Mouse (Mus musculus) adrenal gland, postnatal 25 days (tissue): ENCODE measurements at regions not wholly inside any gene's neighbourhood (a gene's known extent, or its start where the extent isn't known, plus 50 kb on each side); places are given as distances from the start of the nearest gene placed in this dataset.

Source experiments
- DNase-seq: peaks from one replicate; pipeline ENCODE4 v3.0.0; 2021; ENCODE audit warnings: mixed read lengths

DNA sequence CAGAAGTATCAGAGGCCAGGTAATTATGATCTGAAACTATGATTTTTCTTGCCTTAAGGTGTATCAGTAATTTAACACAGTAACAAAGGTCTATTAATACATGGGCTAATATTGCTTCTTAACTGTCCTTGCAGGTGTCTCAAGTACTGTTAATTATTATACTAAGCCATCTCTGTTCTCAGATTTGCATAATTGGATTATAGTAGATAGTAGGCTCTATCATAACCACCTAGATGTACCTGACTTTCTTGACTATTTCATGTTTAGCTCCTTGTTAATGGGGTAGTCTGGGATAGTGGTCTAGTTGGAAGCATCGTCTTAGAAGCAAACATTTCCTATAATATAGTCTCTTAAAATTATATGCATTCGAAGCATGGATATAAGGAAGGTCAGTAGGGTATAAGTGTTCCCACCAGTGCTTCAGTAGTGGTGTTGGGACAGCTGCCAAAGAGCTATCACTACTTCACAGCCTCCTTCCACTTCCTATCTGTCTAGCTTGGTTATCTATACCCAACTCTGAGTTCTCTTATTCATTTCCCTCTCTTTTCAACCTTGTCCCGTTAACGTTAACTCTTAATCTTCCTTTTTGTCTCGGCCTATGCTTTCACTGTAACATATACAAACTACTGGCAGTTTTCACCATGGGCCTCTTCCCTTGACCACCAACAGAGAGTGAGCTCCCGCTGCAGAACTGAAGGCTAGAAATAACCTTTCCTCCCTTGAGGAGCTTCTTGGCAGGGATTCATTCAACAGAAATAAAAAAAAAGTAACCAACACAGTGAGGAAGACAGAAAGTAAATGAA is 630.9 kb upstream of the Lcorl start:
- no peak for DNase-seq

DNA sequence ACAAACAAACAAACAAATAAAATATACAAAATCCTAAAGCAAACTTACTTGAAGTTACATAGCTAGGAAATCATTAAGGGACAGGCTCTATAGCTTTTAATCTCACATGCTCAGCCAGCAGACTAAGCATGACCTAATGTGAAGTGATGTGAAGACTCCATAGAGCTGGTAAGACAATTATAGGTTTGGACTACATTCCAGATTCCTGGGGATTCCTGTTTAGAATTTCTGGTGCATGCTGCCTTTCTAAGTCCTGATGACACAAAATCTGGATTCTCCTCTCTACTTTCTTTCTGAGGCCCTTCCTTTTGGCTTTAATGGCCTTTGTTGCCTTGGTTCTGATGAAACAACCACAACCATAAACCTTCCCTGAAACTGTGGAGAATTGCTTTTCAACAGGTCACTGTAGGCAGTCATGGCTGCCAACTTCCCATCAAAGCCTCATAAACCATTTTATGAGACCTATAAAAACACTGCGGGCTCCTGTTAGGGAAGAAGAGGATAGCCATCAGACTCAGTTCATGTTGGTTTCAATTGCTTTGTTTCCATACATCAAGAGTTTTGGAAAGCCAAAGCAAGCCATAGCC is 629.4 kb upstream of the Lcorl start:
- DNase-seq = no peak

DNA sequence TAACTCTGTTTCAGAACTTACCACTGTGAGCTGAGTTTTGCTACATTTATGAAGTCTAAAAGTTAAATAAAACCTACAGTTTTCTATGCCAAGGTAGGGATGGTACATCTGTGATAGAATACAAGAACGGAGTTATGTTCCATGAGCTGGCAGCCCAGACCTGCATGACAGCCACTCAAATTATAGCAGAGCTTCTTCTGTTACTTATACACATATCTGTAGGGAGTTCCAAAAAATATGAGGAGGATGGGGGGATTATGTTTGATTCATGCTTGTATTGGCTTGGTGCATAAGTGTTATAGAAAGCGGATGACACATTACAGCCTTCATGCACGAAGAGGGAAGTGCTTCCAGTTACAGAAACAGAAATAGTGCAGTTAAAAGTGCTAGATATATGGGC is 598.9 kb upstream of the Lcorl start:
- no peak for DNase-seq

DNA sequence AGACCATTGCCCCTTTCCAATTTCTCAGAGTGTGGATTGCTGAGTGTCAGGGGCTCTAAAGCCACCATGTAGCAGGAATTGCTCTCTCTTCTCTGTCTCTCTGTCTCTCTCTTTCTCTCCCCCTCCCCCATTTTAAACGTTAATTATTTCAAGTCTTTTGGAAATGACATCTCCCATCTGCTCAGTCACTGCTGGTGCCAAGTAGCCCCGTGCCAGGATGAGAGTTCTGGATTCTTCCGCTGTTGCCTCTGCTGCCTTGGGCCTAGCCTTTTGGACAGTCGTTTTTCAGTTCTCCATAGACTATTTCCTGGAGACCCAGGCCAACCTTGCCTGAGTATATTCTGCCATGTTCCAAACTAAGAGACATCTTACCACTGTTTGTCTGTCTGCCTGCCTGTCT is 590.9 kb upstream of the Lcorl start:
- no peak for DNase-seq

DNA sequence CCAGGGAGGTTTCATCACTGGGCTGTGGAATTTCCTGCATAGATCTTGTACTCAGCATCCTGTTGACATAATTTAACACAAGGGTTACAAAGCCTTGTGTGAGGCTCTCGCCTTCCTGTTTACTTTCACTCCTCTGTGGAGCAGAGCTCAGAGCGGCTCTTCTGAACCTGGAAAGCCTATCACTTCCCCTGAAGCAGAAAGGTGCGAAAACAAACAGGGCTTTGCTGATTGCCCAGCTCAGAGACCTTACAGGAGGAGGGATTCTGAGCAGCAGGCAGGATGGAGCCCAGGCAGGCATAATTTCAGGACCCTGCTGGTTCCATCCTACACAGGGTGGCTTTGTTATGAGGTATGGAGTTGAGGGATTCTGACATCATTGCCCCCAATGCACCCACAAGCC is 588.4 kb upstream of the Lcorl start:
- DNase-seq = no peak

DNA sequence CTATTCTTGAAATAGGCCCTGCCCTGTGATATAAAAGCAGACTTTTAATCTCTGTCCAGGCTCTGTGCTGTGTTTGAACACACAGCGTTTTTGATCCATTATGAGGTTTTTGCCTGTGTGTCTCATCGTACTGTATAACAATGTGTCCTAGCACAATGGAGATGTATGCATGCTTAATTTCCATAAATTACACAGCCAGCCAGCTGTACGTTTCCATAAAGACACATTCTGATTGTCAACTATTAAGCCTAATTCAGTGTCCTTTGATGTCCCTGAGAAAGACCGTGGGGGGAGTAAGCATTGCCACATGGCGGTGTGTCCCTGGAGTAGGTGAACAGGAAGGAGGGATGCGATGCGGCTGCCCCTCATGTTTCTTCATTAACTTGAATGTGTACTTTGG is 587.7 kb upstream of the Lcorl start:
- DNase-seq = no peak

DNA sequence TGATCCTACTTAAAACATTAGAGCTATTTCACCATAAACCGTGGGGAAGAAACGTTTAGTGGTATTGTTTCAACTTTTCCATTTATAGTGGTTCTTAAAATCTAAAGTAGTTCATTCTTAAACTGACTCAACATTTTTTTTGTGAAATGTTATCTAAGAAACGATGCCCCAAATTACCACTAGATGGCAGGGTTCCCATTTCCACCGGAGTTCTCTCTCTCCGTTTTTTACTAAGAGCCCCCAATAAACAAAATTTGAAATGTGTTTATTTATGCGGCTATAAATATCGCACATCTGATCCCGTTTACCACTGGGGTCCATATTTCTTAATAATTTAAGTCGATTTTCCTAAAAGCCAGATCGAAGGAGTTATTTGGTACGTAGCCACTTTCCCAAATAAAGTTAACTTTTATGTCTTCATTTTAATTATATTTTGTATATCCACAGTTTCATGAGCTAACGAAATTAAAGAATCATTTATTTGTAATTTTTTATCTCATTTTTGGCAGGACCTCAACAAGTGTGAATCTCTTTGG is 586.5 kb upstream of the Lcorl start:
- no peak for DNase-seq

DNA sequence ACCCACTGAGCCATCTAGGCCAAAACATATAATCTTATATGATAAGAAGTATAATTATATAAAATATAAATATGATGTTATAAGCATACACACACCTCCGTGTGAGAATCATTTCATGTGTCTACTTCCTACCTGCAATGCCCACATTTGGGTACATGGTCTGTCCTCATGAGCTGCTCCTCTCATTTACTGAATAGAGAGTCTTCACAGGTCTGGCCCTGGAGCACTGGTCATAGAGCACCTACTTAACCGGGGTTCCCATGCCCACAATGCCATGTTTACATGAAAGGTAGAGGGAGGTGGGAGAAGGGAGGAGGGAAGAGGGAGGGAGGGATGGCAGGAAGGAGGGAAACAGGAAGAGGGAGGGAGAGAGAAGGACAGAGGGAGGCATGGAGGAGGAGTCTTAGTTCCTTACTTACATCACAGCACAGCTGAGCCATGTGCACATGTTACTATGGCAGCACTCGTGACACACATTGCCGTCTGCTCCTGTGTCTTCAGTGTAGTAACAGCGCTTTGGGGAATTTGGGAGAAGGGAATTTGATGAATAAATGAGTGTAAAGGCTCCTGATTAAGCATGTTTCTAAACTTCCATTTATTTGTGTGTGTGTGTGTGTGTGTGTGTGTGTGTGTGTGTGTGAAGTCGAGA is 585.3 kb upstream of the Lcorl start:
- no peak for DNase-seq

DNA sequence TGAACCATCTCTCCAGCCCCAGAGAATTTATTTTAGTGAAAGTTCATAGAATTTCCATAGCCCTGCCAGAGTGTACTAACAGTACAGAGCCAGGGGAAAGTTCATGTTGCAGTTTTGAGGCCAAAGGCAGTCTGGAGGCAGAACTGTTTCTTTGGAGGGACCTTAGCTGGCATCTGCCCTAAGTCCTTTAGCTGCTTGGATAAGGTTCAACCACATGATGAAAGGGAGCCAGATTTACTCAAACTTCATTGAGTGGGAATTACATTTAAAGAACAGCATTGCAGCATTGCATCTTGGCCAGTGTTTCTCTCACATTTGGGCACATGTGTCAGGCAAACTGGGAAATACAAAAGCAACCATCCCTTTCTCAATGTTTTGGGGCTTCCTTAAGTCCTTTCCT is 584.3 kb upstream of the Lcorl start:
- no peak for DNase-seq

DNA sequence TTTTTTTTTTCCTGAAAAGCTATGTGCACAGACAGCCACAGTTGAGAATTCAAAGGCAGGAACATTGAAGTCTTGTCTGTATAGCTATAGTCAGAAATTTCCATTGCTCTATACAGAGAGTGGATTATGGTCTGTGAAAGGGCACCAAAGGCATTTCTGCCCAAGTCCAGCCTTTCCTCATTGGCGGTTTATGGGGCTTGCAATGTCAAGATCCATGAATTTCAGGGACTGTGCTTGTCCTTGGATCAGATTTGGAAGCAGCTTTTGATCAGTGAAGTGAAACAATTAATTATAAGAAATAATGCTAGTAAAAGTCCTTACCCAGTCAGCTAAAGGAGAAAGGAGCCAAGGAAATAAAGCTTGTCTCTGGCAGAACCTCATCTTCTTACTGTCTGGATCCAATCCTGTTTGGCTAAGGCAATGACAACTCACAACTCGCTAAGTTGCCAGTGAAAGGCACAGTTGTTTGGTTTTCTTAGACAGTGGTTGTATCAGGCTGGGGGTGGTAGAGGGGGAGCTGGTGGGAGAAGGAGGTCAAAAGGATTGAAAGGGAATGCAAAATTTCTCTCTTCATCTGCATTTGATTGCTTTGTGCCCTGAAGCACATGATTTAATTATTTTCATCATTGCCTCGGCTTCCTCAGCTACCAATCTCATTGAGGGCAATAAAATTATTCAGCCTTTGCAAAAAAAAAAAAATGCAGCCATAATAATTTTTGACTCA is 574.4 kb upstream of the Lcorl start:
- DNase-seq = no peak

DNA sequence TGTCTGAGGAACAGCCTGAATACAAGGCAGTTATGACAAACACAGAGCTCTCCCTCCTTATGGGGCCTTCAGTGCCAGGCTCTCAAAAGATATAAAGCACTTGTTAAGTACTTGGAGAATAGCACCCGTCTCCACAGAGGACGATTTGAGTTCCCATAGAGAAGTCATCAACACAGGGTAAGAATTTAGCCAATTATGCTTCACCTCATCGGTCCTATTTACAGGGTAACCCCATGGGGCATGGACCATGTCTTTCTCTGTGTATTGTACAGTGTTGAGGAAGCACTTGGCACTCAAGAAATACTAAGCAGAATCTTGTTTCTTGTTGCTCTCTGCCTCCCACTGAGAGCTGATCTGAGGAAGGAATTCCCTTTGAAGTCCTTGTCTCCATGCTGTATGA is 565.3 kb upstream of the Lcorl start:
- DNase-seq = no peak

DNA sequence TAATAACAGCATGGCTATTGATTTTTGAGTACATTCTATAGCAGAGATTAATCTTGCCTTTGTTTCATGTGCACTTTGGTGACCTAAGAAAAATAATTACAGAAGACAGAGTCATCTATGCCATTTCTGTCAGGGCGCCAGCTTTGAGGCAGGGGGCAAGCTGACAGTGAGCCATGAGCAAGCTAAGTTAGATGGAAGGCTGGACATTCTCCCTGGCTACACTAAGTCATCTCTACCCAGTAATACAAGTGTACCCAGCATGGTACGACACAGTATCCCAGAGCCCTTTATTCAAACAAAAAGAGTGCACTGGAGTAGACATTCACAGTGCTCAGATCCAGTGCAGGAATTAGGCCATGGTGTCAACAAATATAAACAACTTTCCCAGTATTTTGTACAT is 549.6 kb upstream of the Lcorl start:
- DNase-seq = no peak

DNA sequence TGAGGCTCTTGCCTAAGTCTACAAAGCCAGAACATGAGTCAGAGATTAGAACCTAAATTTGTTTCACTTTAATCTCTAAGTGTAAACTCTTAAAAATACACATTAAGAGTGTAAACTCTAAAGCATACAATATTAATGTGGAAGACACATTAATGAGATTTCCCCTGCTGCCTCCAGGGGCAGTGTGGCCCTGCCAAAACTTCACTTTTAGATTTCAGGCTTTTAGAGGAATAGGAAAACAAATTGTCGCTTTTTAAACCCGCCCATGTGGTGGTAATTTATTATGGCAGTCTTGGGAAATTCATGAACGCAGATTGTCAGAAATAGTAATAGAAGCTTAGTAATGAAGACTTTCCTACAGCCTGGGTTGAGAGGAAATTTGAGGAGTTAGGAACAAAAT is 549.0 kb upstream of the Lcorl start:
- no peak for DNase-seq

DNA sequence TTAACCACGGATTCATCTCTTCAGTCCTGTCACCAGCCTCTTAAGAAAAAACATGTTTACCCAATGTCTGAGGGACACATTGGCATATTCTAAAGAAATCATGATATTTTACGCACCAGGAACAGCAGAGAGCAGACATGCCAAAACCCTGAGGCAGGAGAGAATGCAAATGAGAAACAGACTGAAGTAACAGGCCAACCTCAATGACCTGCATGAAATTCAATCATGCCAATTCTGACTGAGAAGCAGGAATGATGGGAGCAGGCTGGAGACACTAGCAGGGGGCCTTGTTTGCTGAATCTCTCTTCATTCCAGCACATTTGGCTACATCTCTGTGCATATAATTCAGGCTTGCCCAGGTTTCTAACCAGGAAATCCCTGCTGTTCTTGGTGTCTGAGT is 529.2 kb upstream of the Lcorl start:
- DNase-seq = no peak

DNA sequence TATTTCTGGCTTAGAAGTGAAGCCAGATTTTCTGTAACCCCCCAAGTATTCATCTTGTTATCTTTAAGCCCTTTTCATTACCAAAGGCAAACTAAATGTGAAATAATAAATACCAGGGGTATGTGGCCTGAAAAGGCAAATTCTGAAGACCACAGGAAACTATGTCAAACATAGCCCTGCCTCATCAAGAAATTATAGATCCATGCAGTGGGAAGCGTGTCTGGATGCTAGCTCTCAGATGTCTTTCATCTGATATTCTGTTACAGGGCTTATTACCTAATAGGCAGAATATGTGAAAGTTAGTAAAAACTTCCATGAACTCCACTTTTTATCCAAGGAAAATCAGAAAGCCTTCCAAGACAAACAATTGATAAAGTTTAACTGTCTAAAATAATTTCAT is 509.9 kb upstream of the Lcorl start:
- DNase-seq = no peak

DNA sequence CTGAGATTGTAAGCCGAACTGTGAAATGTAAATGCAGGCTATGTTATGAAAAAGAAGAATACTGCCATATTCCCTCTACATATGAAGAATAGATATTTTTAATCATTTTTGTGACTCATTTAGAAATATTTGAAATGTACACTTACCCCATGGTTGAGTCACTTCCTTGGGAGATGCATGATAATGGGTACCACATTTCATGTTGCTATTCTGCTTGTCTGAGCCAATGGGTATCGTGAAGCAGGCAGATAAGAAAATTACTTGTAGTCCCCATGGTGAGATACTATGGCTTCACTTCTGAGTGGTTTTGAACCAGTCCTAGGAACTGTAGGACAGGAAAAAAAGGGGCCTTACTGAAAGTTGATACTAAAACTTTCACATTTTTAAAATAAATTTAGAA is 506.2 kb upstream of the Lcorl start:
- no peak for DNase-seq

DNA sequence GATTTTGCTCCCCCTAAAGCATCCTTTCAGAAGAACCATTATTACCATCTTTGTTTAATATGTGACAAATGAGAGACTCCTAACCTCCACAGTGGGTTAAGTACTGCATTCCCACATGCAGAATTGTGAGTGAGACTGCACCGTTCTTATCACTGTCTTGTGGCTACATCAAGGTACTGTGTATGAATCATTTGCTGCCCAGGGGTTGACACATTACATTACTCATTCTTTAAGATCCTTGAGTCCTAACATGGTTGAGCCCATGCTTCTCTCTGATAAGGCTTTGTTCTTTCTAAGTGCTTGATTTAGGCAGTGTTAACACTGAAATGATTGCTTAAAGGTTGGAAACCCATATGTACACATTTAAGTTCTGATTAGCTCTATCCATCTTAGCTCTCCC is 504.2 kb upstream of the Lcorl start:
- no peak for DNase-seq

DNA sequence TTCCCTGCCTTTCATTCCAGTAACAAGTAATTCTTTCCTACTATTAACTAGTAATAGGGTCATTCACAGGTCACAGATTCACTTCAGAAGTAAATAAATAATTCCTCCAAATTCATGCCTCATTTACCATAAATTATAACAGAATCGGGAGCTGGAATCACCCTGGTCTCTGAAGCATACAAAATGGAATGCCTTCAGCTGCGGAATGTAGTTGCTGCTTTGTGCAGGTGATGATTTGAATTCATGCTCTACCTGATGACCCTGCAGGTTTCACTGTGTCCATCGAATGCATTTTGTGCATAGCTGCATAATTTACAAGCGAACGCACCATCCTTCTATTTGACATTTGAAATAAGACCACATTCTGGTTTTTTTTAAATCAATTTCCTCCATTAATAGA is 491.0 kb upstream of the Lcorl start:
- DNase-seq = no peak

DNA sequence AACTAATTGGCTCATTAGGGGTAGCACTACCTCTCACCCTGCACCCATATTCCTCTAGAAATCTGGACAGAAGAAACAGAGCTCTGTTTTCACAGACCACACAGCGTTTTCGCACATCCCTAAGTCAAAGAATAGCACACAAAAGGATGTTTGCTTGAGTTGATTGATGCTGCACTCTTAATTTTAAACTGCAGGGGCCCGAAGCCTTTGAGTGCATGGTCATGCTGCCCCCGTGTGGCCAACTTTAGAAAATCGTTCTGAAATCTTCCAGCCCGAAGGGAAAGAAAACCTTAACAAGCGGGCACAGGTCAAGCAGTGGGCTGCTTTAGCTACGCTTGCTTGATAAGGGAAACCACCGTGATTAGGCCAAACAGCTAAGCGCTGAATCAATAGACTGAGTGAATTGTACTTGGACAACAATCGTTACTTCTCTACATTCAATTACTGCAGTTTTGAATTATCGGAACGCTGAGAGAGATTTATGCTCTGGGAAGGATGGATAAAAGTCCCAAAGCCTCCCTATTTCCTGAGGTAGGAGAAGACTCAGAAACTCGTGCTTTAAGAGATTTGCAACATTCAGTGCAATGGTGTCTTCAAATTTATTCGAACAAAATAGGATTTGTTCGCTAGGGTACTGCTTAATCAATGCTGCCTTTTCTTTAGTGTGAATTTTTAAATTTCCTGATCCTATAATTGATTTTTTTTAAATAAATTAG is 490.1 kb upstream of the Lcorl start:
- peak; percentile 73 for DNase-seq

DNA sequence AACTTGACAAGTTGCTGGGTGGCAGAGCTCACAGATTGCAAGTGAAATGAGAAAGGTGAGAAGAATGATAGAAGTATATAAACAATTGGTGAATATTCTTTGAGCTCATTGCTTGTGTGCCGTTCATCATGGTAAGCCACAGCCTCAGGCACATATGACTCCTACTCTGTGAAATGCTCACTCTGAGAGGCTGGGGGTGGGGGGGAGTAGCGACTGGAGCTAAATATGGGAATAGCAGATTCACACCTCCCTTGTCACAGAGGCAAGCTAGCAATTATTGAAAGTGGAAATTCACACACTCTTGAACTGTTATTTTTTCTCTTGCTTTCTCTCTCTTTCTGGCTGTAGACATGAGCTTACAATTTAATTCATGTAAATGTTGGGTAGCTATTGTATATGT is 481.0 kb upstream of the Lcorl start:
- DNase-seq = no peak

DNA sequence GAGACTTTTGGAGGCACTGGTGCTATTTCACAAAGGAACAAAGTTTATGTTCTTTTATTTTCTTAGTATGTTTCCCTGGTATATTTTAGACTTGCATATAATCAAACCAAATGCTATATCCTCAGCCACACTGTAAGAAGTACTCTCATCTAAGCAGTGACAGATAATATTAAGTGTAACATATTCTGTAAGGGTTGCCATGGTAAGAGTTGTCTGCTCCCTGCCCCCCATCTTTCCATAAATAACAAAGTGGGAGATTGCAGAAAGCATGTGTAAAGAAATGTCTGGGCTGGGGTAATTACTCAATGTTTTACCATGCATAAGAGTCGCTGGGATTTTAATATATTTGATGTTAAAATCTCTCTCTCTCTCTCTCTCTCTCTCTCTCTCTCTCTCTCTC is 473.5 kb upstream of the Lcorl start:
- DNase-seq = no peak
